Mouse (Mus musculus): Measurements from ENCODE around the gene Naip2.
A peak's percentile ranks its signal among the peaks of the same experiment; 100 is the strongest.
"Not testable (repeated sequence)": the region's sequence is repeated elsewhere in the genome, so short reads cannot be mapped to it uniquely, and the experiment has no call there.

Naip2 gene

GRCm38 (mm10) chr13:100201659-100202333 is at the start of gene Naip2:
TSS of gene Naip2 (minus strand) at chr13:100202092.
- DNase-seq, result not testable (repeated sequence)

- not testable (repeated sequence) for DNase-seq
Measured at GRCm38 (mm10) chr13:100246896-100247519, 45.1 kb upstream of the Naip2 start.

GRCm38 (mm10) chr13:100246223-100246622 is 44.3 kb upstream of the Naip2 start, which contains the start of gene Naip5:
TSS of gene Naip5 (minus strand) at chr13:100246323.
- not testable (repeated sequence) for DNase-seq

- DNase-seq, result no peak
Measured at GRCm38 (mm10) chr13:100243702-100244101, 41.8 kb upstream of the Naip2 start.

- DNase-seq, result not testable (repeated sequence)
Measured at GRCm38 (mm10) chr13:100213683-100214082, 11.8 kb upstream of the Naip2 start.

- DNase-seq, result no peak
Measured at GRCm38 (mm10) chr13:100210540-100210939, 8.6 kb upstream of the Naip2 start.

- DNase-seq, result no peak
Measured at GRCm38 (mm10) chr13:100203319-100203718, 1.4 kb upstream of the Naip2 start.

- DNase-seq, result no peak
Measured at GRCm38 (mm10) chr13:100200778-100201177, 1.1 kb downstream of the Naip2 start.

- no peak for DNase-seq
Measured at GRCm38 (mm10) chr13:100195421-100195820, 6.5 kb downstream of the Naip2 start.

GRCm38 (mm10) chr13:100183111-100183510 is 18.8 kb downstream of the Naip2 start:
- not testable (repeated sequence) for DNase-seq

- not testable (repeated sequence) for DNase-seq
Measured at GRCm38 (mm10) chr13:100174360-100174759, 27.5 kb downstream of the Naip2 start.

GRCm38 (mm10) chr13:100166378-100166777 is 35.5 kb downstream of the Naip2 start:
- not testable (repeated sequence) for DNase-seq

- DNase-seq, result not testable (repeated sequence)
Measured at GRCm38 (mm10) chr13:100162467-100162866, 39.4 kb downstream of the Naip2 start.

GRCm38 (mm10) chr13:100161171-100161870 is 40.6 kb downstream of the Naip2 start:
- DNase-seq, result not testable (repeated sequence)

GRCm38 (mm10) chr13:100156624-100157023 is 45.3 kb downstream of the Naip2 start:
- DNase-seq, result no peak

- DNase-seq, result no peak
Measured at GRCm38 (mm10) chr13:100152659-100153058, 49.2 kb downstream of the Naip2 start.

GRCm38 (mm10) chr13:100141646-100142314 is 60.1 kb downstream of the Naip2 start:
- DNase-seq, result no peak

GRCm38 (mm10) chr13:100125258-100125643 is 76.6 kb downstream of the Naip2 start:
- DNase-seq, result no peak

GRCm38 (mm10) chr13:100124423-100125257 is 77.3 kb downstream of the Naip2 start, which contains the start of gene Smn1:
TSS of gene Smn1 (plus strand) at chr13:100124852.
- peak; percentile 95 for DNase-seq

- no peak for DNase-seq
Measured at GRCm38 (mm10) chr13:100123970-100124369, 77.9 kb downstream of the Naip2 start.

- DNase-seq, result no peak
Measured at GRCm38 (mm10) chr13:100112218-100112972, 89.5 kb downstream of the Naip2 start.

Measured in cerebellum, adult 9-11 months (tissue).